Mouse (Mus musculus) C2C12 (cell line): ENCODE results near the gene Ehd4. TPM values are rescaled to one million over a fixed set of nuclear protein-coding genes. Genes with fewer than 3 reads are reported as not detected.
A peak's percentile ranks its signal among the peaks of the same experiment; 100 is the strongest.

Experiments used
- H3K27me3 ChIP-seq: one replicate; pipeline ENCODE4 v1.6.1; 2011; ENCODE audit not compliant: control insufficient read depth, insufficient read depth, insufficient read length
- H3K36me3 ChIP-seq: one replicate; pipeline ENCODE4 v1.6.1; 2011; ENCODE audit not compliant: control insufficient read depth, insufficient read depth
- H3K4me3 ChIP-seq: one replicate; pipeline ENCODE4 v1.5.1; 2011; ENCODE audit warnings: mild to moderate bottlenecking, control low read depth; ENCODE audit not compliant: poor library complexity, insufficient read depth, severe bottlenecking
- H3K79me2 ChIP-seq: one replicate; pipeline ENCODE4 v1.6.1; 2011; ENCODE audit not compliant: control insufficient read depth, insufficient read depth
- H3K79me3 ChIP-seq: one replicate; pipeline ENCODE4 v1.6.1; 2011; ENCODE audit warnings: low read depth, control low read depth
- H3ac ChIP-seq: one replicate; pipeline ENCODE3; 2011; ENCODE audit warnings: low read depth; ENCODE audit not compliant: control insufficient read depth, insufficient read length
- CEBPB ChIP-seq: IDR thresholded peaks from one replicate; pipeline ENCODE4 v1.6.1; 2011; ENCODE audit warnings: low read depth, mild to moderate bottlenecking, control low read depth, moderate library complexity
- CTCF ChIP-seq: IDR thresholded peaks from one replicate; pipeline ENCODE4 v1.5.1; 2011; ENCODE audit not compliant: control insufficient read depth, insufficient read depth, insufficient read length
- FOSL1 ChIP-seq: IDR thresholded peaks from one replicate; pipeline ENCODE4 v1.8.0; 2011; ENCODE audit warnings: mild to moderate bottlenecking, low read length; ENCODE audit not compliant: poor library complexity, insufficient read depth, severe bottlenecking
- MAX ChIP-seq: IDR thresholded peaks from one replicate; pipeline ENCODE4 v1.6.1; 2011; ENCODE audit warnings: mild to moderate bottlenecking, control low read depth
- MYOD1 ChIP-seq: IDR thresholded peaks from one replicate; pipeline ENCODE4 v1.6.1; 2011; ENCODE audit warnings: low read depth; ENCODE audit not compliant: control insufficient read depth, insufficient read length
- MYOG ChIP-seq: IDR thresholded peaks from one replicate; pipeline ENCODE4 v1.6.1; 2011; ENCODE audit not compliant: control insufficient read depth, insufficient read length; ENCODE audit errors: extremely low read depth
- USF1 ChIP-seq: IDR thresholded peaks from one replicate; pipeline ENCODE4 v1.6.1; 2011; ENCODE audit warnings: low read depth, mild to moderate bottlenecking, control low read depth, moderate library complexity
- polyA plus RNA-seq: library from polyadenylated mRNA; unstranded; fragments of >200 nt; fragmentation: generic; extraction: Trizol; gene quantifications from one replicate; pipeline ENCODE4 v1.2.1, GENCODE M21; 2012; ENCODE audit warnings: missing spikeins

The Ehd4 gene
- polyA plus RNA-seq, 1 experiment: 60.1 TPM

- TF ChIP-seq MAX (no peak), CTCF (peak; percentile 70), USF1 (no peak), MYOD1 (peak; percentile 50), FOSL1 (peak; percentile 8)
- H3K27me3 ChIP-seq: no peaks in the 10 kb centered on the region
- no peak overlapping the region for H3ac ChIP-seq
- H3K4me3 ChIP-seq: no peak overlapping the region
- peaks cover 70% of the 10 kb centered on the region for H3K36me3 ChIP-seq
- no peaks in the 10 kb centered on the region for H3K79me3 ChIP-seq
- no peaks in the 10 kb centered on the region for H3K79me2 ChIP-seq
These were observed 60.6 kb downstream of the Ehd4 start for GRCm38 (mm10) chr2:120093671-120094430.

- Histone ChIP-seq H3K79me3 (no peaks in the 10 kb centered on the region), H3K4me3 (no peak overlapping the region), H3K36me3 (peaks cover 49% of the 10 kb centered on the region), H3K27me3 (no peaks in the 10 kb centered on the region), H3ac (no peak overlapping the region), H3K79me2 (no peaks in the 10 kb centered on the region)
- TF ChIP-seq MYOD1 (no peak), USF1 (no peak), MYOG (no peak), MAX (no peak), CTCF (no peak), CEBPB (no peak), FOSL1 (no peak)
These were observed 63.4 kb downstream of the Ehd4 start for GRCm38 (mm10) chr2:120090979-120091378.

GRCm38 (mm10) chr2:120087897-120088296, 66.5 kb downstream of the Ehd4 start:
- H3K36me3 ChIP-seq: peaks cover 36% of the 10 kb centered on the region
- H3ac ChIP-seq: no peak overlapping the region
- H3K27me3 ChIP-seq: no peaks in the 10 kb centered on the region
- TF ChIP-seq CTCF (no peak), USF1 (no peak), MYOG (no peak), MAX (no peak), CEBPB (no peak), FOSL1 (no peak), MYOD1 (no peak)
- no peaks in the 10 kb centered on the region for H3K79me3 ChIP-seq
- no peak overlapping the region for H3K4me3 ChIP-seq
- H3K79me2 ChIP-seq: no peaks in the 10 kb centered on the region

- Histone ChIP-seq H3K79me3 (no peaks in the 10 kb centered on the region), H3K79me2 (no peaks in the 10 kb centered on the region), H3ac (no peak overlapping the region), H3K4me3 (no peak overlapping the region), H3K36me3 (peaks cover 31% of the 10 kb centered on the region), H3K27me3 (no peaks in the 10 kb centered on the region)
- TF ChIP-seq USF1: no peak
- TF ChIP-seq MYOD1: no peak
- no peak for TF ChIP-seq CEBPB
- no peak for TF ChIP-seq MYOG
- no peak for TF ChIP-seq CTCF
- TF ChIP-seq FOSL1: no peak
- TF ChIP-seq MAX: no peak
These were observed 67.0 kb downstream of the Ehd4 start for GRCm38 (mm10) chr2:120087391-120087790.

- H3K27me3 ChIP-seq: no peaks in the 10 kb centered on the region
- H3K4me3 ChIP-seq: no peak overlapping the region
- H3K79me2 ChIP-seq: no peaks in the 10 kb centered on the region
- peaks cover 17% of the 10 kb centered on the region for H3K36me3 ChIP-seq
- no peaks in the 10 kb centered on the region for H3K79me3 ChIP-seq
- TF ChIP-seq CEBPB: no peak
- no peak for TF ChIP-seq CTCF
- no peak for TF ChIP-seq MYOG
- no peak for TF ChIP-seq FOSL1
- TF ChIP-seq USF1: no peak
- TF ChIP-seq MYOD1: no peak
- TF ChIP-seq MAX: no peak
- no peak overlapping the region for H3ac ChIP-seq
These were observed 68.4 kb downstream of the Ehd4 start for GRCm38 (mm10) chr2:120086038-120086437.

GRCm38 (mm10) chr2:120084593-120085361, 69.6 kb downstream of the Ehd4 start:
- H3K79me2 ChIP-seq: no peaks in the 10 kb centered on the region

More at GRCm38 (mm10) chr2:120084593-120085361, 69.6 kb downstream of the Ehd4 start:
- Histone ChIP-seq H3K27me3 (no peaks in the 10 kb centered on the region), H3K79me3 (no peaks in the 10 kb centered on the region), H3ac (no peak overlapping the region), H3K36me3 (peaks cover 6% of the 10 kb centered on the region), H3K4me3 (no peak overlapping the region)
- TF ChIP-seq USF1 (no peak), MYOD1 (no peak), CTCF (peak; percentile 66)
